Mouse (Mus musculus): ENCODE measurements around the gene Pou3f3. TPM values are rescaled to one million over a fixed set of nuclear protein-coding genes. Genes with fewer than 3 reads are reported as not detected.
A peak's percentile ranks its signal among the peaks of the same experiment; 100 is the strongest.

Pou3f3 gene
- polyA plus RNA-seq, 1 experiment from 2014 or later: 11.4 TPM

DNA sequence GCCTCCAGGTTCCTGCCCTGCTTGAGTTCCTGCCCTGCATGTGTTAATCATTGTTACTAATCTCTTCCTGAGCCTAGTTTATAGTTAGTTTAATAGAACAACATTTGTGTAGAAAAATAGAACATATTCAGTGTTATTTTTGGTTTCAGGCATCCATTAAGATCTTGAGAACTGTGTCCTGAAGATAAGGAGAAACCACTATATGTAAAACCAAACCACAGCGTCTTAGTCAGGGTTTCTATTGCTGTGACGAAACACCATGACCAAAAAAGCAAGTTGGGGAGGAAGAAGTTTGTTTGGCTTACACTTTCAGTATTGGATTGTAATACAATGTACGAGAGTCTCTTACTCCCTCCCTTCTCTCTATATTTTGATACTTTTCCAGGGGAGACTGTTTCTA, 49.5 kb downstream of the Pou3f3 start:
- Histone ChIP-seq H3K27me3 (no peaks in the 10 kb centered on the region), H3K4me1 (peaks cover 3% of the 10 kb centered on the region; the same call in 1 of the 2 replicates), H3K36me3 (no peaks in the 10 kb centered on the region), H3K9ac (no peak overlapping the region), H3K4me2 (no peak overlapping the region), H3K27ac (peak overlapping the region; percentile 55; the same call in 1 of the 2 replicates), H3K9me3 (no peaks in the 10 kb centered on the region), H3K4me3 (no peak overlapping the region)
- ATAC-seq (ENCODE audit: insufficient number of reproducible peaks, insufficient read depth, low FRiP score, low TSS enrichment, low read depth): no peak
- 47% methylated on average over 3 of the region's 3 CpGs for WGBS

DNA sequence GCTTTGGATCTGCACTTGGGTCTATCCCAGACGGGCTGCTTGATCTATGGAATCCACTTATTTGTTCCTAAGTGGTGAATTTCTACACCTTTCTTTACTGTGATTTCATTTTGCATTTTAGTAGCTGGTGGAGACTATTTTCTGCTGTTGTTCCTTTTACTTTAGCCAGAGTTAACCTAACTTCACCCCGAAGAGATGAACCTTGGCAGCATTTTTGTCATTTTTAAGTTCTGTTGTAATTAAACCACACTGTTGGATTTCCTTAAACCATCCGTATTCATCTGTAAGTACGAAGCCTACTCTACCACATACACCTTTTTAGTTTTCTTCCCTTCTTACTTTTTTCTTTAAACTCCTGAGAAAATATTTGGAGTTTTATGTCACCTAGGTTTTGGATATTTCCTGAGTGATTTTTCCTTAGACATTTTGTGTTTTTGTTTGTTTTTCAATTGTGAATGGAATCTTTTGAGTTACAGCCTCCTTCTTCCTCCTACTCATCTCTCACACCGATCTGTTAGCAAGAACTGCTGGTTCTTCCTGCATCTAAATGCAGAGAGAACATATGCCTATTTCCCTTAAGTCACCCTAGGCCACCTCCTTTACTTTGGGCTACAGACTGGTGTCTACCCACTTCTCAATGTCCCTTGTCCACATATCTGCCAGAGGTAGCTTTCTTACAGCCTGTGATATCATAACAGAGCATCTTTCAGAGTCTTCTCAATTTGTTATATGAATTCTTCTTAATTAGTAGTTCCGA, 54.1 kb downstream of the Pou3f3 start:
- ATAC-seq (ENCODE audit: insufficient number of reproducible peaks, insufficient read depth, low FRiP score, low TSS enrichment, low read depth): no peak
- no peak overlapping the region for H3K9ac ChIP-seq
- peaks cover 3% of the 10 kb centered on the region; the same call in 1 of the 2 replicates for H3K4me1 ChIP-seq
- WGBS: 75% methylated on average over 6 of the region's 6 CpGs
- no peak overlapping the region for H3K4me2 ChIP-seq
- no peaks in the 10 kb centered on the region for H3K27me3 ChIP-seq
- no peak overlapping the region for H3K4me3 ChIP-seq
- no peaks in the 10 kb centered on the region for H3K36me3 ChIP-seq
- H3K27ac ChIP-seq: no peak overlapping the region
- no peaks in the 10 kb centered on the region for H3K9me3 ChIP-seq

Other genes with a start within 250 kb of the Pou3f3 start
- gene Mrps9, start 155.5 kb downstream of the Pou3f3 start, polyA plus RNA-seq (2015; fragmentation: Nextera tagmentation; extraction: Ambion mirVana): 48.2 and 53.5 TPM in 2 replicates

Data from embryonic facial prominence, embryonic 13.5 days (tissue).